In the genomic region with DNA sequence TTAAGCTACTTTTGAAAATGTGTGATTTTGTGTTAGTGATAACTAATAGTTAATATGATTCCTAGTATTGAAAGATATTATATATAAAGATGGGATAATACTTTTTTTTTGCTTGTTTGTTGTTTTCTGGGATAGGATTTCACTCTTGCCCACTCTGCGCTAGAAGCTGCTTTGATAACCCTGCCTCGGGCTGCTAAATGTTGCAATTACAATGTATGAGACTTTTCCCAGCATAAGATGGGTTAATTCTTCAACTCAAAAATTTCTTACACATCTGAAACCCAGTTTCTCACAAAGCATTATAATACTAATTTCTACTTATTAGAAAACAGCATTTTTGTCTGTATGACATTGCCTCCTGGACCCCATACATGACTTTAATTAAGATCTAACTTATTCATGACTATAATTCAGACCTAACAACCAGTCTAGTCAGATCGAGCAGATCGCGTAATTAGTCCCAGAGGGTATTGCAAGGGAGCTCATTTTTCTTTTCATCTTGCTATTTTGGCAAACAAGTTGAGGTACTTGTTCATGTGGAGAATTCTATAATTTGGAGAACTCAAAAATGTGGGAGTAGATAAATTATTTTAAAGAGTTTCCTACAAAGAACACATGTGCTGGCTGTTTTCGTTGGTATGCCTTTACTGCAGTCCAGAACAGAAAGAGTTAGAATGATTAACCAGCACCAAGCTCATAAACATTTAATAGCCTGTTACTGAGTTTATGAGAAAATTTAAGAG, we compare ENCODE assay signal across 20 mouse cellular contexts.
DNase-seq lines count a peak whose midpoint lies in the region; ATAC-seq and TF ChIP-seq lines count a peak whose summit lies in the region.
"Had no signal": no experiment of that assay in that cellular context is flagged by ENCODE, and none has a peak within 500 bp of the region (broad histone marks: within the 10 kb centered on the region; RNA-seq: fewer than 3 reads in every experiment).

No protein-coding gene starts in this region.

- H3K4me2 ChIP-seq in forebrain, embryonic 16.5 days (ENCODE audit: low read length): no peak overlapping the region
- no peak overlapping the region for H3K4me2 ChIP-seq in forebrain, embryonic 11.5 days (ENCODE audit: low read depth, low read length, severe bottlenecking)
- no peak overlapping the region for H3K4me2 ChIP-seq in lung, postnatal 0 days (replicated peaks; ENCODE audit: low read depth, low read length)
- H3K4me2 ChIP-seq in midbrain, embryonic 16.5 days (ENCODE audit: low read length): no peak overlapping the region
- H3K4me2 ChIP-seq: embryonic facial prominence, embryonic 12.5 days; heart, embryonic 13.5 days; hindbrain, embryonic 13.5 days; stomach, embryonic 15.5 days had no signal

- no peaks in the 10 kb centered on the region for H3K4me1 ChIP-seq in forebrain, embryonic 16.5 days (replicated peaks; ENCODE audit: control insufficient read depth, insufficient read depth, low read length)
- no peaks in the 10 kb centered on the region for H3K4me1 ChIP-seq in forebrain, embryonic 11.5 days (replicated peaks; ENCODE audit: control insufficient read depth, insufficient read depth, low read length)
- no peaks in the 10 kb centered on the region for H3K4me1 ChIP-seq in lung, postnatal 0 days (ENCODE audit: insufficient read depth, low read depth, low read length)
- H3K4me1 ChIP-seq in limb, embryonic 10.5 days: peaks cover 30% of the 10 kb centered on the region
- H3K4me1 ChIP-seq in midbrain, embryonic 16.5 days (ENCODE audit: control insufficient read depth, insufficient read depth, low read length): no peaks in the 10 kb centered on the region
- H3K4me1 ChIP-seq: embryonic facial prominence, embryonic 12.5 days; heart, embryonic 13.5 days; hindbrain, embryonic 13.5 days; stomach, embryonic 15.5 days had no signal

- no peaks in the 10 kb centered on the region for H3K27me3 ChIP-seq in forebrain, embryonic 16.5 days (replicated peaks; ENCODE audit: control insufficient read depth, insufficient read depth, low read length)
- no peaks in the 10 kb centered on the region for H3K27me3 ChIP-seq in forebrain, embryonic 11.5 days (ENCODE audit: control insufficient read depth, insufficient read depth, low read length)
- H3K27me3 ChIP-seq in lung, postnatal 0 days (replicated peaks; ENCODE audit: insufficient read depth, low read length): no peaks in the 10 kb centered on the region
- no peaks in the 10 kb centered on the region for H3K27me3 ChIP-seq in limb, embryonic 10.5 days (ENCODE audit: low read depth, poor library complexity, severe bottlenecking)
- no peaks in the 10 kb centered on the region for H3K27me3 ChIP-seq in midbrain, embryonic 16.5 days (ENCODE audit: control insufficient read depth, insufficient read depth, low read depth, low read length)
- H3K27me3 ChIP-seq: embryonic facial prominence, embryonic 12.5 days; heart, embryonic 13.5 days; hindbrain, embryonic 13.5 days; stomach, embryonic 15.5 days had no signal

- TF ChIP-seq CTCF in lung, postnatal 0 days (IDR thresholded peaks at IDR 0.05): no peak

- H3K9me3 ChIP-seq in forebrain, embryonic 16.5 days (ENCODE audit: control insufficient read depth, low read length): no peaks in the 10 kb centered on the region
- no peaks in the 10 kb centered on the region for H3K9me3 ChIP-seq in forebrain, embryonic 11.5 days (ENCODE audit: control insufficient read depth, low read length)
- no peaks in the 10 kb centered on the region for H3K9me3 ChIP-seq in lung, postnatal 0 days (ENCODE audit: low read length)
- no peaks in the 10 kb centered on the region for H3K9me3 ChIP-seq in limb, embryonic 10.5 days (replicated peaks)
- no peaks in the 10 kb centered on the region for H3K9me3 ChIP-seq in midbrain, embryonic 16.5 days (replicated peaks; ENCODE audit: control insufficient read depth, low read length, poor library complexity, severe bottlenecking)
- H3K9me3 ChIP-seq: embryonic facial prominence, embryonic 12.5 days; heart, embryonic 13.5 days; hindbrain, embryonic 13.5 days; stomach, embryonic 15.5 days had no signal

- H3K27ac ChIP-seq in forebrain, embryonic 16.5 days (ENCODE audit: low read length): no peak overlapping the region
- H3K27ac ChIP-seq in forebrain, embryonic 11.5 days (ENCODE audit: low read depth, low read length): no peak overlapping the region
- H3K27ac ChIP-seq in lung, postnatal 0 days (ENCODE audit: low read length): no peak overlapping the region
- peak overlapping the region; percentile 84 for H3K27ac ChIP-seq in limb, embryonic 10.5 days
- H3K27ac ChIP-seq in midbrain, embryonic 16.5 days (ENCODE audit: low read length): no peak overlapping the region
- H3K27ac ChIP-seq: embryonic facial prominence, embryonic 12.5 days; heart, embryonic 13.5 days; hindbrain, embryonic 13.5 days; stomach, embryonic 15.5 days had no signal

- no peak for TF ChIP-seq EP300 in lung, postnatal 0 days (IDR thresholded peaks at IDR 0.05)

- 48% methylated on average over 6 of the region's 6 CpGs for WGBS in forebrain, embryonic 16.5 days
- WGBS in forebrain, embryonic 11.5 days: 84% methylated on average over 6 of the region's 6 CpGs
- 82% methylated on average over 6 of the region's 6 CpGs for WGBS in lung, postnatal 0 days
- 29% methylated on average over 6 of the region's 6 CpGs for WGBS in limb, embryonic 10.5 days
- WGBS in midbrain, embryonic 16.5 days: 70% methylated on average over 6 of the region's 6 CpGs

- no peak overlapping the region for H3K9ac ChIP-seq in forebrain, embryonic 16.5 days (replicated peaks; ENCODE audit: low read depth, low read length)
- H3K9ac ChIP-seq in forebrain, embryonic 11.5 days (ENCODE audit: low read length): no peak overlapping the region
- H3K9ac ChIP-seq in lung, postnatal 0 days (replicated peaks; ENCODE audit: low read depth): no peak overlapping the region
- no peak overlapping the region for H3K9ac ChIP-seq in midbrain, embryonic 16.5 days (ENCODE audit: low read depth, low read length)
- H3K9ac ChIP-seq: embryonic facial prominence, embryonic 12.5 days; heart, embryonic 13.5 days; hindbrain, embryonic 13.5 days; stomach, embryonic 15.5 days had no signal

- DNase-seq in forebrain, embryonic 11.5 days (ENCODE audit: low spot score): no peak
- DNase-seq in lung, postnatal 0 days (ENCODE audit: low spot score): peak; percentile 2
- DNase-seq in lung, postnatal 4 days: no peak
- DNase-seq in limb, embryonic 10.5 days (ENCODE audit: low spot score): no peak
- no peak for DNase-seq in thymus, postnatal 10 days (ENCODE audit: low spot score in 2 of 2)
- DNase-seq: adrenal gland, postnatal 25 days; B cell, adult 2 months; cerebellum, adult 18-20 months; cerebellum, postnatal 25 days; gastrocnemius, postnatal 10 days; heart, adult 18-20 months; lung, adult 18-20 months; thymus, adult 18-20 months had no signal

- no peak overlapping the region for H3K4me3 ChIP-seq in forebrain, embryonic 16.5 days (replicated peaks; ENCODE audit: low read length)
- H3K4me3 ChIP-seq in forebrain, embryonic 11.5 days (ENCODE audit: low read depth, low read length): no peak overlapping the region
- no peak overlapping the region for H3K4me3 ChIP-seq in lung, postnatal 0 days (ENCODE audit: low read depth, low read length)
- H3K4me3 ChIP-seq in limb, embryonic 10.5 days: no peak overlapping the region
- no peak overlapping the region for H3K4me3 ChIP-seq in midbrain, embryonic 16.5 days (ENCODE audit: low read depth, low read length)
- H3K4me3 ChIP-seq: embryonic facial prominence, embryonic 12.5 days; heart, embryonic 13.5 days; hindbrain, embryonic 13.5 days; stomach, embryonic 15.5 days had no signal

- peak; percentile 31; the same call in 1 of the 2 replicates for ATAC-seq in forebrain, embryonic 16.5 days
- no peak for ATAC-seq in forebrain, embryonic 11.5 days (replicated peaks; ENCODE audit: low FRiP score)
- no peak for ATAC-seq in lung, postnatal 0 days
- peak; percentile 78 for ATAC-seq in midbrain, embryonic 16.5 days
- ATAC-seq: intestine, postnatal 0 days had no signal

- H3K36me3 ChIP-seq in forebrain, embryonic 16.5 days (ENCODE audit: control insufficient read depth, insufficient read depth): no peaks in the 10 kb centered on the region
- H3K36me3 ChIP-seq in forebrain, embryonic 11.5 days (ENCODE audit: control insufficient read depth, insufficient read depth, low read length): no peaks in the 10 kb centered on the region
- H3K36me3 ChIP-seq in lung, postnatal 0 days (ENCODE audit: insufficient read depth, low read length): no peaks in the 10 kb centered on the region
- H3K36me3 ChIP-seq in limb, embryonic 10.5 days: no peaks in the 10 kb centered on the region
- no peaks in the 10 kb centered on the region for H3K36me3 ChIP-seq in midbrain, embryonic 16.5 days (ENCODE audit: control insufficient read depth, insufficient read depth, low read length)
- H3K36me3 ChIP-seq: embryonic facial prominence, embryonic 12.5 days; heart, embryonic 13.5 days; hindbrain, embryonic 13.5 days; stomach, embryonic 15.5 days had no signal

Comparison
In these comparisons a context has a peak if more than half of its experiments do, and no peak if none do; other contexts are left out.
1. ATAC-seq: peak in forebrain, embryonic 16.5 days (single experiment) and midbrain, embryonic 16.5 days (single experiment); none in forebrain, embryonic 11.5 days (single experiment) and lung, postnatal 0 days (single experiment).